Mouse (Mus musculus) neutrophil, adult 5-6 weeks (primary cell): ENCODE measurements at regions not wholly inside any gene's neighbourhood (a gene's known extent, or its start where the extent isn't known, plus 50 kb on each side); places are given as distances from the start of the nearest gene placed in this dataset.
"Not testable (repeated sequence)": the region's sequence is repeated elsewhere in the genome, so short reads cannot be mapped to it uniquely, and the experiment has no call there.

ENCODE experiments used
- ATAC-seq: fragments of 151-379, 151-347 bp; 2 replicates; pipeline ENCODE4 v1.8.0; 2017; ENCODE audit warnings: mild to moderate bottlenecking, moderate TSS enrichment; ENCODE audit not compliant: insufficient number of reproducible peaks, poor library complexity, low FRiP score, severe bottlenecking; ENCODE audit errors: extremely low read depth

- ATAC-seq, result peak; percentile 55
Observed at GRCm38 (mm10) chr13:44673967-44674357, 55.3 kb upstream of the Jarid2 start.

- ATAC-seq, result no peak
Observed at GRCm38 (mm10) chr13:44674926-44675650, 54.2 kb upstream of the Jarid2 start.

GRCm38 (mm10) chr13:44676041-44676440 is 53.2 kb upstream of the Jarid2 start:
- ATAC-seq, result no peak

GRCm38 (mm10) chr13:44678121-44678520 is 51.2 kb upstream of the Jarid2 start:
- no peak for ATAC-seq

GRCm38 (mm10) chr13:44679457-44679856 is 49.8 kb upstream of the Jarid2 start:
- ATAC-seq, result not testable (repeated sequence)
